Mouse (Mus musculus) lung, postnatal 0 days (tissue): ENCODE results near the gene Bmi1. TPM values are rescaled to one million over a fixed set of nuclear protein-coding genes. Genes with fewer than 3 reads are reported as not detected.
A peak's percentile ranks its signal among the peaks of the same experiment; 100 is the strongest.

Source experiments
- ATAC-seq: fragments of 200-750 bp; cut with Nextera tagmentation; 2 replicates; pipeline ENCODE4 v1.8.0; 2017; ENCODE audit warnings: moderate library complexity
- DNase-seq: peaks from one replicate; pipeline ENCODE4 v3.0.0-alpha.2; 2016; ENCODE audit warnings: low spot score
- H3K27ac ChIP-seq: fragments of 300-500 bp; sonication (generic); 2 replicates; pipeline ENCODE4 v1.5.1; 2014; ENCODE audit warnings: antibody characterized with exemption, mild to moderate bottlenecking, low read length, mixed read lengths
- H3K27me3 ChIP-seq: fragments of 300-500 bp; sonication (generic); replicated peaks from 2 replicates; pipeline ENCODE4 v1.6.1; 2014; ENCODE audit warnings: low read length, mixed read lengths; ENCODE audit not compliant: insufficient read depth
- H3K36me3 ChIP-seq: fragments of 300-500 bp; sonication (generic); 2 replicates; pipeline ENCODE4 v1.6.1; 2014; ENCODE audit warnings: low read length, mixed read lengths; ENCODE audit not compliant: insufficient read depth
- H3K4me1 ChIP-seq: fragments of 300-500 bp; sonication (generic); 2 replicates; pipeline ENCODE4 v1.6.1; 2014; ENCODE audit warnings: antibody characterized with exemption, low read depth, low read length, mixed read lengths; ENCODE audit not compliant: insufficient read depth
- H3K4me2 ChIP-seq: fragments of 300-500 bp; sonication (generic); replicated peaks from 2 replicates; pipeline ENCODE4 v1.6.1; 2014; ENCODE audit warnings: low read depth, mild to moderate bottlenecking, low read length, moderate library complexity, mixed read lengths
- H3K4me3 ChIP-seq: fragments of 300-500 bp; sonication (generic); 2 replicates; pipeline ENCODE4 v1.5.1; 2014; ENCODE audit warnings: low read depth, low read length
- H3K9ac ChIP-seq: fragments of 300-500 bp; sonication (generic); replicated peaks from 2 replicates; pipeline ENCODE4 v1.6.1; 2014; ENCODE audit warnings: low read depth, mild to moderate bottlenecking
- H3K9me3 ChIP-seq: fragments of 300-500 bp; sonication (generic); 2 replicates; pipeline ENCODE4 v1.6.1; 2016; ENCODE audit warnings: low read length, mixed read lengths
- CTCF ChIP-seq: IDR thresholded peaks from 2 replicates; pipeline ENCODE4 v1.5.1; 2016; ENCODE audit warnings: antibody characterized with exemption, mild to moderate bottlenecking
- EP300 ChIP-seq: IDR thresholded peaks from 2 replicates; pipeline ENCODE4 v1.6.1; 2016; ENCODE audit warnings: antibody characterized with exemption, mild to moderate bottlenecking, control low read depth
- WGBS: fragments of 180-500 bp; shearing (Covaris S2); extraction: QIAGEN DNeasy Blood & Tissue Kit; methylation state at CpG from one replicate; pipeline ENCODE4 v1.1.7; 2014; 5-methylcytosine and 5-hydroxymethylcytosine counted together
- polyA plus RNA-seq: library from polyadenylated mRNA; unstranded; fragments of >200 nt; fragmentation: Nextera tagmentation; extraction: Ambion mirVana; gene quantifications from 2 replicates; pipeline ENCODE4 v1.2.1, GENCODE M21; 2015

Bmi1 gene
- polyA plus RNA-seq, 1 experiment from 2014 or later: 13.2 TPM

- TF ChIP-seq EP300 (no peak), CTCF (no peak)
- DNase-seq (no peak), ATAC-seq (peak; percentile 56)
- H3K4me1 ChIP-seq: peaks cover 14% of the 10 kb centered on the region
- H3K4me2 ChIP-seq: peak overlapping the region; percentile 82
- no peaks in the 10 kb centered on the region for H3K9me3 ChIP-seq
- H3K27ac ChIP-seq: peak overlapping the region; percentile 92
- H3K4me3 ChIP-seq: peak overlapping the region; percentile 67
- H3K27me3 ChIP-seq: peaks cover 62% of the 10 kb centered on the region
- WGBS: 5% methylated on average over 20 of the region's 20 CpGs
- peak overlapping the region; percentile 98 for H3K9ac ChIP-seq
- no peaks in the 10 kb centered on the region for H3K36me3 ChIP-seq
Measured at GRCm38 (mm10) chr2:18694611-18694950, 17.8 kb downstream of the Bmi1 start.

- Histone ChIP-seq H3K9me3 (no peaks in the 10 kb centered on the region), H3K36me3 (no peaks in the 10 kb centered on the region), H3K4me1 (peaks cover 8% of the 10 kb centered on the region; the same call in 1 of the 2 replicates), H3K27ac (no peak overlapping the region), H3K9ac (no peak overlapping the region), H3K4me3 (no peak overlapping the region; the same call in 1 of the 2 replicates), H3K27me3 (peaks cover 62% of the 10 kb centered on the region), H3K4me2 (peak overlapping the region; percentile 82)
- TF ChIP-seq EP300: no peak
- no peak for TF ChIP-seq CTCF
- no peak for DNase-seq
- no peak for ATAC-seq
- 7% methylated on average over 8 of the region's 8 CpGs for WGBS
Measured at GRCm38 (mm10) chr2:18695163-18695562, 18.3 kb downstream of the Bmi1 start.

- Histone ChIP-seq H3K4me3 (no peak overlapping the region), H3K27ac (no peak overlapping the region), H3K9me3 (no peaks in the 10 kb centered on the region), H3K27me3 (peaks cover 64% of the 10 kb centered on the region), H3K4me1 (peaks cover 4% of the 10 kb centered on the region; the same call in 1 of the 2 replicates), H3K9ac (no peak overlapping the region), H3K36me3 (no peaks in the 10 kb centered on the region), H3K4me2 (no peak overlapping the region)
- no peak for ATAC-seq
- DNase-seq: no peak
- 13% methylated on average over 7 of the region's 7 CpGs for WGBS
- TF ChIP-seq EP300: no peak
- no peak for TF ChIP-seq CTCF
Measured at GRCm38 (mm10) chr2:18695629-18696150, 18.9 kb downstream of the Bmi1 start.

- DNase-seq (no peak), ATAC-seq (no peak)
- Histone ChIP-seq H3K4me3 (no peak overlapping the region), H3K4me1 (peaks cover 4% of the 10 kb centered on the region; the same call in 1 of the 2 replicates), H3K9ac (no peak overlapping the region), H3K27ac (no peak overlapping the region), H3K27me3 (peaks cover 60% of the 10 kb centered on the region), H3K4me2 (no peak overlapping the region), H3K36me3 (no peaks in the 10 kb centered on the region), H3K9me3 (no peaks in the 10 kb centered on the region)
- 2% methylated on average over 4 of the region's 4 CpGs for WGBS
- TF ChIP-seq CTCF (no peak), EP300 (no peak)
Measured at GRCm38 (mm10) chr2:18697591-18698244, 20.9 kb downstream of the Bmi1 start.

GRCm38 (mm10) chr2:18698663-18699385, 22.0 kb downstream of the Bmi1 start:
- Histone ChIP-seq H3K9me3 (no peaks in the 10 kb centered on the region), H3K9ac (no peak overlapping the region), H3K27me3 (peaks cover 56% of the 10 kb centered on the region), H3K27ac (no peak overlapping the region), H3K4me3 (peak overlapping the region; percentile 8; the same call in 1 of the 2 replicates), H3K4me1 (peaks cover 4% of the 10 kb centered on the region; the same call in 1 of the 2 replicates), H3K36me3 (no peaks in the 10 kb centered on the region), H3K4me2 (peak overlapping the region; percentile 30; the same call in 1 of the 2 replicates)
- ATAC-seq: no peak
- TF ChIP-seq CTCF (no peak), EP300 (no peak)
- no peak for DNase-seq
- WGBS: 2% methylated on average over 55 of the region's 56 CpGs

GRCm38 (mm10) chr2:18699401-18699990, 22.7 kb downstream of the Bmi1 start:
- ATAC-seq: no peak
- no peaks in the 10 kb centered on the region for H3K36me3 ChIP-seq
- H3K9me3 ChIP-seq: no peaks in the 10 kb centered on the region
- no peak for DNase-seq
- H3K27me3 ChIP-seq: peaks cover 56% of the 10 kb centered on the region
- no peak overlapping the region for H3K4me2 ChIP-seq
- under 1% methylated on average over 11 of the region's 11 CpGs for WGBS
- no peak for TF ChIP-seq EP300
- TF ChIP-seq CTCF: no peak
- H3K4me1 ChIP-seq: peaks cover 4% of the 10 kb centered on the region; the same call in 1 of the 2 replicates
- H3K4me3 ChIP-seq: no peak overlapping the region
- H3K9ac ChIP-seq: no peak overlapping the region
- H3K27ac ChIP-seq: no peak overlapping the region
